Mouse (Mus musculus) myocyte (in vitro differentiated cells): ENCODE data around the gene Map3k7. TPM values are rescaled to one million over a fixed set of nuclear protein-coding genes. Genes with fewer than 3 reads are reported as not detected.
"Not testable (repeated sequence)": the region's sequence is repeated elsewhere in the genome, so short reads cannot be mapped to it uniquely, and the experiment has no call there.

ENCODE experiments used
- H3K27me3 ChIP-seq: one replicate; pipeline ENCODE4 v1.6.1; 2011; ENCODE audit not compliant: control insufficient read depth, insufficient read depth, insufficient read length
- H3K36me3 ChIP-seq: one replicate; pipeline ENCODE4 v1.6.1; 2011; ENCODE audit not compliant: control insufficient read depth, insufficient read depth
- H3K4me2 ChIP-seq: one replicate; pipeline ENCODE4 v1.6.1; 2011; ENCODE audit warnings: low read depth, control low read depth
- H3K4me3 ChIP-seq: one replicate; pipeline ENCODE4 v1.5.1; 2011; ENCODE audit warnings: mild to moderate bottlenecking, control low read depth, moderate library complexity
- H3K79me2 ChIP-seq: one replicate; pipeline ENCODE4 v1.6.1; 2011; ENCODE audit not compliant: control insufficient read depth, insufficient read depth
- H3ac ChIP-seq: one replicate; pipeline ENCODE4 v1.6.1; 2011; ENCODE audit not compliant: control insufficient read depth, insufficient read length
- CEBPB ChIP-seq: IDR thresholded peaks from 2 replicates; pipeline ENCODE4 v1.6.1; 2011; ENCODE audit warnings: mild to moderate bottlenecking, moderate library complexity; ENCODE audit not compliant: poor library complexity, insufficient read depth, severe bottlenecking
- E2F4 ChIP-seq: IDR thresholded peaks from one replicate; pipeline ENCODE4 v1.6.1; 2011; ENCODE audit warnings: mild to moderate bottlenecking, control low read depth, moderate library complexity; ENCODE audit not compliant: insufficient read depth
- MAX ChIP-seq: IDR thresholded peaks from one replicate; pipeline ENCODE4 v1.6.1; 2011; ENCODE audit warnings: low read depth, mild to moderate bottlenecking, control low read depth
- MYOD1 ChIP-seq, 3 experiments: IDR thresholded peaks; one replicate each; pipeline ENCODE4 v1.6.1; 2011; ENCODE audit warnings: control low read depth in 2 of 3, low read depth in 2 of 3, mild to moderate bottlenecking in 2 of 3, moderate library complexity in 1 of 3; ENCODE audit not compliant: insufficient read length in 2 of 3, control insufficient read depth in 1 of 3
- MYOG ChIP-seq, 3 experiments: IDR thresholded peaks; one replicate each; pipeline ENCODE4 v1.6.1; 2011; ENCODE audit warnings: control low read depth in 2 of 3, low read depth in 2 of 3, mild to moderate bottlenecking in 2 of 3; ENCODE audit not compliant: insufficient read length in 2 of 3, control insufficient read depth in 1 of 3, insufficient read depth in 1 of 3
- POLR2A ChIP-seq: IDR thresholded peaks from one replicate; pipeline ENCODE4 v1.6.1; 2011; ENCODE audit warnings: low read depth, mild to moderate bottlenecking, control low read depth, moderate library complexity; ENCODE audit not compliant: insufficient read length
- POLR2AphosphoS2 ChIP-seq: IDR thresholded peaks from one replicate; pipeline ENCODE4 v1.6.1; 2011; ENCODE audit warnings: low read depth, control low read depth; ENCODE audit not compliant: insufficient read length
- REST ChIP-seq: IDR thresholded peaks from one replicate; pipeline ENCODE4 v1.6.1; 2011; ENCODE audit warnings: mild to moderate bottlenecking, control low read depth, moderate library complexity; ENCODE audit not compliant: insufficient read depth, insufficient read length
- SRF ChIP-seq: IDR thresholded peaks from one replicate; pipeline ENCODE4 v1.6.1; 2011; ENCODE audit warnings: low read depth; ENCODE audit not compliant: control insufficient read depth, insufficient read length
- TCF12 ChIP-seq: IDR thresholded peaks from one replicate; pipeline ENCODE4 v1.6.1; 2011; ENCODE audit warnings: mild to moderate bottlenecking, control low read depth; ENCODE audit not compliant: poor library complexity, insufficient read depth, severe bottlenecking
- TCF3 ChIP-seq: IDR thresholded peaks from one replicate; pipeline ENCODE4 v1.6.1; 2011; ENCODE audit warnings: low read depth, control low read depth; ENCODE audit not compliant: insufficient read length
- USF1 ChIP-seq: IDR thresholded peaks from one replicate; pipeline ENCODE4 v1.6.1; 2011; ENCODE audit warnings: low read depth, mild to moderate bottlenecking, control low read depth, moderate library complexity
- polyA plus RNA-seq: library from polyadenylated mRNA; unstranded; fragments of >200 nt; fragmentation: generic; extraction: Trizol; gene quantifications from one replicate; pipeline ENCODE4 v1.2.1, GENCODE M21; 2012; ENCODE audit warnings: missing spikeins

Gene Map3k7
- polyA plus RNA-seq, 1 experiment, result 16.3 TPM

DNA sequence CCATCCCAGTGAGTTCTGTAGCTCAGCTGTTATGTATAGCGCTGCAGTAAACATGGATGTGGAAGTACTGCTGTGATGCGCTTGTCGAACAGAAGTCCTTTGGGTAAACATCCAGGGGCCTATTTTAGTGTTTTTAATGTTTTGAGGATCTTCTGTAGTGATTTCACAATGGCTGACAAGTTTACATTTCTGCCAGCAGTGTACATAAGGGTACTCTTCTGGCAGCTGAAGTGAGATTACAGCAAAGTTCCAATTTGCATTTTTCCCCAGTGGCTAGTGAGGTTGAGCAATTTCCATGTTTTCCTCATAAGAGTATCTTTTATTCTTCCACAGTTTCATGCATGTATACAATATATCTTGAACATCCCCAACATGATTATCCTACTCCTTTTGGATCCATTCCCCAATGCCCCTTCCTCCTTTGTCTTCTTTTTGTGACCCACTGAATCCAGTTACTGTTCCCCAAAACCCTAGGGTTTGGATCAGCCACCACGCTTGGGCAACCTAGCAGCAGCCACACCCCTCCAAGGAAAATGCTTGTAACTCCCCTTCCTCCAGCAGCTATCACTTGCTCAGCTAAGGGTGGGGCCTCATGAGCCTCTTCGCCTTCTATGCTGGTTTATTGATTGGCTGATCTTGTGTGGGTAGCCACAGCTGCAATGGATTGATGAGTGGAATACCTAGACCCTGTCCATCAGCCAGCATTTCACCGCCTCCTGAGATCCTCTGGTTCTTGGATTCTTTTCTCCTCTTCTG lies 47.5 kb downstream of the Map3k7 start:
- no peaks in the 10 kb centered on the region for H3K27me3 ChIP-seq
- H3ac ChIP-seq, result no peak overlapping the region
- H3K36me3 ChIP-seq, result peaks cover 30% of the 10 kb centered on the region
- H3K79me2 ChIP-seq, result no peaks in the 10 kb centered on the region
- H3K4me2 ChIP-seq, result no peak overlapping the region
- no peak overlapping the region for H3K4me3 ChIP-seq
- TF ChIP-seq TCF3, result no peak
- TF ChIP-seq TCF12, result no peak
- TF ChIP-seq REST, result no peak
- TF ChIP-seq POLR2AphosphoS2, result no peak
- no peak for TF ChIP-seq MYOD1 (IDR thresholded peaks at IDR 0.05; ENCODE audit: control insufficient read depth in 1 of 3, insufficient read length in 2 of 3, low read depth in 2 of 3)
- no peak for TF ChIP-seq SRF
- no peak for TF ChIP-seq CEBPB
- TF ChIP-seq MYOG (IDR thresholded peaks at IDR 0.05; ENCODE audit: control insufficient read depth in 1 of 3, insufficient read depth in 1 of 3, insufficient read length in 2 of 3, low read depth in 2 of 3), result no peak
- TF ChIP-seq E2F4, result no peak
- no peak for TF ChIP-seq USF1
- no peak for TF ChIP-seq MAX
- TF ChIP-seq POLR2A, result no peak

DNA sequence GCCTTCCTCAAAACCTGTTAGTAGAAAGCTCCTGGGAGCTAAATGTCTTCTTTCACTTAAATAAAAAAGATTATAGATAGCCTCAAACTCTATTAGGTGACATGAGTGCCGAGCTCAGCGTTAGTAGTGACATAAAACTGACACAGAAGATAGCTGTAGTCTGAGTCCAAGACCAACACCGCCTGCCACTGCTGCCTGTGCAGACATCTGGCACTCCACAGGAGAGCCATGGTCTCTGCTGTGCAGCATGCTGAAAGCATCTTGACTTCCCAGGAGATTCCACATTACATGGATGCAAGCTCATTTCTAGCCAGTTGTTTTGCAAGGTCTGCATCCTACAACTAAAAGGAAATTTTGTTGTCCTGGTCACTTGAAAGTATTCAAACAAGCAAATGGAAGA lies 57.2 kb downstream of the Map3k7 start:
- Histone ChIP-seq H3K4me2 (no peak overlapping the region), H3K79me2 (no peaks in the 10 kb centered on the region), H3K36me3 (peaks cover 30% of the 10 kb centered on the region), H3K4me3 (no peak overlapping the region), H3K27me3 (no peaks in the 10 kb centered on the region), H3ac (no peak overlapping the region)
- TF ChIP-seq TCF3 (no peak), REST (no peak)

DNA sequence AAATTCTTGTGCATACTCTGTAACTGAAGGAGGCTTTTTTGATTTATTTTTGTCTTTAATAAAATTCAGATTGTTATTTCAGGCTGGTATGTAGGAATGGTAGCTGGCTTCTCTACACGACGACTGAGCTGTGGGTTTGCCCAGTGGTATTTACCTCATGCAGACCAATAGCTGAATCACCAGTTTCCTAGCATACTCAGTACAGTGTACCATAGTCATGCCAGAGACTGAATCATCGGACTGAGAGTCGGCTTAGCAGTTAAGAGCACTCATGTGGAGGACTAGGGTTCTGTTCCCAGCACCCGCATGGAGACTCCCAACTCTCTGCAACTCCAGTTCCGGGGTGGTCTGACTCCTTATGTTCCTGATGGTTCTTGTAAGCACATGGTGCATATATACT lies 58.4 kb downstream of the Map3k7 start:
- TF ChIP-seq CEBPB, result no peak
- H3ac ChIP-seq, result no peak overlapping the region
- no peaks in the 10 kb centered on the region for H3K27me3 ChIP-seq
- peaks cover 29% of the 10 kb centered on the region for H3K36me3 ChIP-seq
- no peaks in the 10 kb centered on the region for H3K79me2 ChIP-seq
- H3K4me2 ChIP-seq, result no peak overlapping the region
- no peak overlapping the region for H3K4me3 ChIP-seq

DNA sequence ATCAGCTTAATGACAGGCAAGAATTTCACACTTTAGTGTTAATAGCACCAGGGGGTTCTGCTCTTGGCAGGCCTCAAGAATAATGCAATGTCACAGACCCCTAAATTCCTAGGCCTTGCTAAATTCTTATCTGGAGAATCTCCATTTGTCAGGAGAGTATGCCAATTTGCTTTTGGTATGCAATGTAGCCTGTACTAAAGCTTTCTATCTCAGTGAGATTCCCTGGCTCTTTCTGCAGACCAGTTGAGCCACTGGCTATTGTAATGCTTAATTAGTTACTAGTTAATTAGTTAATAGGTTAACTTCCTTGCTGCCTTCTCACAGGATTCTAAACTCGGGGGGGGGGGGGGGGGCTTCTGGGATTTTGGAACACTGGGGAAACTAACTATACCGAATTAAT lies 60.3 kb downstream of the Map3k7 start:
- peaks cover 16% of the 10 kb centered on the region for H3K36me3 ChIP-seq
- not testable (repeated sequence) for H3K27me3 ChIP-seq, H3K4me2 ChIP-seq, H3K4me3 ChIP-seq, H3ac ChIP-seq, H3K79me2 ChIP-seq

DNA sequence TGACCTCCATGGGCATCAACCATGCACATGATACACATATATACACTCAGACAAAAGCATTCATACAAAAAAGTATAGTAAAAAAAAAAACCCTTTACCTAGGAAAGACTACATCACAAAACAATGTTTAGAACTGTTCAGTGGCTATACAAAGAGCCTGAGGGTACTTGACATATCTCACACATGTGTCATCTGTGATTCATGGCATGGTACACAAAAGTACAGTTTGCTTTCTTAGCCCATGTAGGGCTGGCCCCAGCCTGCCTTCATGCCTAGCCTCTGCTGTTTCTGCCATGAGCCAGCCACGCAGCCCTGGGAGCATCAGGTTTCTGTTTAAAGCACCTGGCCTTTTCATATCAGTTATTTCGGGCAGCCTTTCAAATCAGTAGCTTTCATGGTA lies 61.2 kb downstream of the Map3k7 start:
- Histone ChIP-seq H3K27me3 (no peaks in the 10 kb centered on the region), H3K4me3 (no peak overlapping the region), H3K4me2 (no peak overlapping the region), H3ac (no peak overlapping the region), H3K79me2 (no peaks in the 10 kb centered on the region), H3K36me3 (peaks cover 11% of the 10 kb centered on the region)
- TF ChIP-seq MAX, result no peak
- no peak for TF ChIP-seq MYOG (IDR thresholded peaks at IDR 0.05; ENCODE audit: control insufficient read depth in 1 of 3, insufficient read depth in 1 of 3, insufficient read length in 2 of 3, low read depth in 2 of 3)
- no peak for TF ChIP-seq REST
- TF ChIP-seq POLR2A, result no peak
- TF ChIP-seq CEBPB, result no peak
- no peak for TF ChIP-seq TCF12
- TF ChIP-seq USF1, result no peak
- no peak for TF ChIP-seq E2F4
- no peak for TF ChIP-seq TCF3
- TF ChIP-seq MYOD1 (IDR thresholded peaks at IDR 0.05; ENCODE audit: control insufficient read depth in 1 of 3, insufficient read length in 2 of 3, low read depth in 2 of 3), result no peak
- TF ChIP-seq SRF, result no peak
- no peak for TF ChIP-seq POLR2AphosphoS2

DNA sequence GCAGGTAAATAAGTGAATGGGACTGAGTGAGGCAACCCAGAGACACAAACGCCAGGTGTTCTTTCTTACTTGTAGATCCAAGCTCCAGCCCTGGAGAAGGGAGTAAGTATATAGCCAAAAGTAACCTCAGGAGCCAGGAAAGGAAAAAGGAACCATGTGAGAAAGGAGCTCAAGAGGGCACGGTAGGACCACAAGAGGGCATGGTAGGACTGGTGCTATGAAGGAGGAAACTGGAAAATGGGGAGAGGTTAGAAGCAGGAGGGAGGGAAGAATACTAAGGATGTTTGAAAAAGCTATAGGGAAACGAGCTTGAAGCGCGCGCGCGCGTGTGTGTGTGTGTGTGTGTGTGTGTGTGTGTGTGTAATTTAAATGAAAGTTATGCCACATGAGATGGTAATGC lies 63.2 kb downstream of the Map3k7 start:
- Histone ChIP-seq H3K79me2 (no peaks in the 10 kb centered on the region), H3ac (no peak overlapping the region), H3K4me2 (no peak overlapping the region), H3K27me3 (no peaks in the 10 kb centered on the region), H3K4me3 (no peak overlapping the region), H3K36me3 (peaks cover 4% of the 10 kb centered on the region)
- TF ChIP-seq MAX (no peak), POLR2AphosphoS2 (no peak)
